Mouse (Mus musculus): ENCODE data around the gene Otub2.

Otub2 gene

GRCm38 (mm10) chr12:103445060-103445459 is 56.6 kb downstream of the Otub2 start:
- DNase-seq: no peak

GRCm38 (mm10) chr12:103453361-103453760 is 64.9 kb downstream of the Otub2 start:
- DNase-seq: no peak

All from layer of hippocampus, adult 9-11 months (tissue).